Mouse (Mus musculus) bone marrow, adult 2 months (tissue): ENCODE results near the gene Arid1a.

Experiments used
- CTCF ChIP-seq: fragments of 200-500 bp; IDR thresholded peaks from 2 replicates; pipeline ENCODE4 v1.5.1; 2011; ENCODE audit warnings: low read length, control low read depth; ENCODE audit not compliant: control insufficient read depth, insufficient read depth
- POLR2A ChIP-seq: fragments of 200-500 bp; IDR thresholded peaks from 2 replicates; pipeline ENCODE4 v1.6.1; 2011; ENCODE audit warnings: low read depth, mild to moderate bottlenecking, control low read depth, low read length, borderline replicate concordance; ENCODE audit not compliant: control insufficient read depth

GRCm38 (mm10) chr4:133774570-133775554 is 18.3 kb upstream of the Arid1a start:
- peak; percentile 74 for TF ChIP-seq CTCF
- no peak for TF ChIP-seq POLR2A
